Mouse (Mus musculus) hematopoietic stem cell, adult 5-6 weeks (primary cell): ENCODE data around the gene Mlycd. TPM values are rescaled to one million over a fixed set of nuclear protein-coding genes. Genes with fewer than 3 reads are reported as not detected.
"Not testable (repeated sequence)": the region's sequence is repeated elsewhere in the genome, so short reads cannot be mapped to it uniquely, and the experiment has no call there.

ENCODE experiments used
- ATAC-seq, 2 experiments: fragments of 125-278 bp in 1 of 2; replicated peaks in 1 of 2; 2 replicates each; pipeline ENCODE4 v1.8.0; 2016 to 2017; ENCODE audit warnings: inconsistent platforms in 2 of 2, mild to moderate bottlenecking in 2 of 2, moderate number of reproducible peaks in 2 of 2, low read depth in 1 of 2, moderate TSS enrichment in 1 of 2; ENCODE audit not compliant: low FRiP score in 2 of 2, poor library complexity in 2 of 2, severe bottlenecking in 2 of 2, insufficient read depth in 1 of 2, low TSS enrichment in 1 of 2
- total RNA-seq: library from RNA; stranded (forward); fragments of 172-1452, 232-1000 nt; gene quantifications from 2 replicates; pipeline ENCODE4 v1.2.3, GENCODE M21; 2017

Mlycd gene
- total RNA-seq: 4.1 and 10.1 TPM in 2 replicates

DNA sequence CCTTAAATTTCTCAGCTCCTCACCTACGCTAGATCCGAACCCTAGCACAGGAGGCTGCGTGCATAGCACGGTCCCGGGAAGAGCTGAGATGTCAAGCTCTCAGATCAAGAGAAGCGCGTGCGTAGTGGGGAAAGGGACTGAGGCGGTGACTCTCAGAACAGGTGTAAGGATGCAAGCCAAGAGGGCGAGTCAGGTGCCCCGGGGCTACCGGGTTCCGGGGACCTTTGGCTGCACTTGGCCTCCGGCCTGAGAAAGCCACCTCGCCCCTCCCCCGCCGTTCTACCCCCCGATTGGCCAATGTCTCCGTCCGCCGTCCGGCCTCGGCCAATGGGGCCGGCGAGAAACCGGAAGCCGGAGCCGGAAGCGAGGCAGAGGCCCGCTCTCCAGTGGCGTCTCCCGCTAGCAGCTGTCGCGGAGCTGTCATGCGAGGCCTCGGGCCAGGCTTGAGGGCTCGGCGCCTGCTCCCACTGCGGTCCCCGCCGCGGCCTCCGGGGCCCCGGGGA is at the start of gene Mlycd:
Gene Mlycd, plus strand, starts transcription at position 355 of the 503 bp plus-strand sequence.
- ATAC-seq: peak; percentile 83 to 95

DNA sequence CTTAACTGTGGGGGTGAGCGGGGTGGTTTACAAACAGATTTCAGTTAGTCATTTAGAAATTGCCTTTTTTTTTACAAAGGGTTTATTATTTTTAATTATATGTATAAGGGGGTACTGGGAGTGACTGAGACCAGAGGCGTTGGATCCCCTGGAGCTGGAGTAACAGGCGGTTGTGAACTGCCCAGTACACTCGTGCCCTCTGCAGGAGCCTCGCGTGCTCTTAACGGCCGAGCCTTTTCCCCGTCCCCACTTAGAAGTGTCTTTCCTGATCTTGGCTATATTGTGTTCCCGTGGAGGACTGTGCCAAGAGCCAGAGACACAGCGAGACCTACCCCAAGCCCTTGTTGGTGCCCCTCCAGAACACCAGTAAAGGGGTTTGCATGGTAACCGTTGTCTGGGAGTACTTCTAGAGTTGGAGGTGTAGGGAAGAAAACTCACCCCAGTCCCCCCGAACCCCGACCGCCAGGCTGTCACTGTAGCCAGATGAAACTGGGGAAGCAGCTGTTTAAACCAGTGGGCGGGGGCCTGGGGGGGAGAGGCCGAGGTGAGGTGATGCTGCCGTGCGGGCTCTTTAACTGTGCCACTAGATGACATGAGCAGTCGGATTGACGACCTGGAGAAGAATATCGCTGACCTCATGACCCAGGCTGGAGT is 49.5 kb upstream of the Mlycd start:
- ATAC-seq: no peak

- ATAC-seq: no peak
These were observed 49.0 kb upstream of the Mlycd start for GRCm38 (mm10) chr8:119345683-119346075.

GRCm38 (mm10) chr8:119351647-119352046 is 43.0 kb upstream of the Mlycd start:
- no peak for ATAC-seq

GRCm38 (mm10) chr8:119352977-119353658 is 41.6 kb upstream of the Mlycd start:
- ATAC-seq: peak; percentile 82 to 85

DNA sequence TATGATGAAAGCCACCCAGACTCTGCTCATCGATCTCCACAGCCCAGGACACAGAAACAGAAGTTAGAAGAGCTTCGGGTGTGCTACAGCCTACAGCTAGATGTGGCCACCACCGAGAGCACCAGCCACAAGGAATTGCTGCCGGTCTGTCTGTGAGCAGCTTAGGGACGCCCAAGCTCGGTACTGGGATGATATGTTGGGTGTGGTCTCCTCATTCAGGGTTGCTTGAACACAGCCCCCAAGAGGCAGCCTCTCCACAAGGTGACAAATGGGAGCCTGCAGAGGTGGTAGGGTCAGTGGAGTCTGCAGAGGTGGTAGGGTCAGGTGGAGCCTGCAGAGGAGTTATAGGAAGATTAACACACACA is 41.0 kb upstream of the Mlycd start:
- 0 out of 4 replicates have a peak, but pooled peaks of 1 of the 2 experiments have one; percentile 1 for ATAC-seq

- ATAC-seq: not testable (repeated sequence)
These were observed 38.0 kb upstream of the Mlycd start for GRCm38 (mm10) chr8:119356631-119357030.

DNA sequence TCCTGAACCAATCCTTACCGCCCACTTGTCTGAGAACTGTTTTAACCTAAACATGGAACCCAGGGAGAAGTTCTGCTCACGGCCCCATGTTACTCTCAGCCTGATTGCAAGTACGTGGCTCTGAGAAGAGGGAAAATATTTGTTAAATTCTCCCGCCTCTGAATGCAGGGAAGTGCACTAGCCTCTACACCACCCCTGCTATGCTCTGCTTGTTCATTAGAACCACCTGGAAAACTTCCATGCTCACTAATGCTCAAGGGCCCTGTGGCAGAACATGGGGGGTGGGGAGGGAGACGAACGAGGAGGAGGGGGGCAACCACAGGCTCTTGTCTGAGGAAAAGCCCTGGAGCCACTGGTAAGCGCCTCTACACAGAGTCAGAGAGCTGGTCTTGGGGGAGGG is 36.5 kb upstream of the Mlycd start:
- no peak for ATAC-seq

- peak; percentile 37 to 75; a peak in 2 of 4 replicates for ATAC-seq
These were observed 35.8 kb upstream of the Mlycd start for GRCm38 (mm10) chr8:119358836-119359235.

DNA sequence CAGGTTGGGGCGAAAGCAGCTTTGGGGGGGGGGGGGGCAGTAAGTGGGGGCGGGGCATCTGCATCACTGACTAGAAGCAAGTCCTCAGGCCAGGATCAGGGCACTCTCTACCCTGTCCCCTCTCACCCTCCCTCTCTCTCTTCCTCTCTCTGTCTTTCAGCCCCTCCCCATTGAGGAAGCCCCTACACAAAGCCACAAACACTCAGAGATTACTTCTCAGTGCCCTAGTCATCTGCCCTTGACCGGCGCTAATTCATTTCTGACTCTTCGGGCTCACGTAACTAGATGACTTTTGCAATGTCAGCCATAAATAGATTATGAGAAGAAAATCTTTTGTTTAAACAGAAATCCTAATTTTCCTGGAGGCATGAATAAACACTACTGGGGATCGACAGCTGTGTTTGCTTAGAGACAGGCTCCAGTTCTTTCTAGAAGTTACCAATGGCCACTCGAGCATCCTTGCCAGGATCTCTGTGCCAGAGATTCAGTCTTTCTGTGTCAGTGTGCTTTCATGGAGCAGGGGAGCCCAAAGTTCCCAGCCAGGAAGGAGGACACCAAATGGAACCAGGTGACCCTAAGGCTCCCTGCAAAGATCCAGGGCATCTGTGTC is 33.9 kb upstream of the Mlycd start:
- ATAC-seq: no peak

- not testable (repeated sequence) for ATAC-seq
These were observed 20.0 kb upstream of the Mlycd start for GRCm38 (mm10) chr8:119374716-119375115.

GRCm38 (mm10) chr8:119378476-119378875 is 16.2 kb upstream of the Mlycd start:
- ATAC-seq: no peak

DNA sequence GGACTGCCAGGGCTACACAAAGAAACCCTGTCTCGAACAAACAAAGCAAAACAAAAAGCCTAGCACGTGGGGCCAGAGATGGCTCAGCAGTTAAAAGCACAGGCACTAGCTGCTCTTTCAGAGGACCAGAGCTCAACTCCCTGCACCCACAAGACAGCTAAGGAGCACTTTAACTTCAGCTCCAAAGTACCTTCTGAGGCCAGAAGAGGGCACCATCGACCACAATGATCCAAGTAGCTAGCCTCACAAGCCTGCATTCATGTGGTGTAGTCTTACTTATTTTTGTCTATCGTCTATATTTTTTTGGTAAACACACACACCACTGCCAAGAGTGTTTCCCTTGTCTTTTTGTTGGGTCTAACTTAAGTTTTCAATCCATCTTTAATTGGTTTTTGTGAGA is 14.1 kb upstream of the Mlycd start:
- ATAC-seq: peak; percentile 63 to 80

- peak; percentile 60 to 78; a peak in 3 of 4 replicates for ATAC-seq
These were observed 10.2 kb upstream of the Mlycd start for GRCm38 (mm10) chr8:119384478-119384877.

DNA sequence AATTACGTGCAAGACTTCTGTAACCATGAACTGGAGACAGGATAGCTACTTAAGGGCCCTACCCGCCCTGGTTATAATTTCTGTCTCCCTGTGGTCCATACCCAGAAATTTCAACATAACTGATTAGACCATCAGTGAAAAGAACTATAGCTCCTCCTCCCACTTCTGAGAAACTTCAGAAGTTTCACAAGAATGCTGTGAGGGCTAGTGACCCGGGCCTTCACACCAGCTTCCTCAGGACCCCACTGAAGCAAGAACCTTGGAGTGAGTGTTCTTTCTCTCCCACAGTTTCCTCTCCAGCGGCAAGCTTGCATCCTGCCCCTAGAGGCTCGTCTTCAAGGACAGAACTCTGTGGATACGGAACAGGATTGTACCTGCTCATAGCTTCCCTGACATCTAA is 8.8 kb upstream of the Mlycd start:
- ATAC-seq: peak in 1 of 2 experiments; percentile 36; a peak in 1 of 4 replicates

DNA sequence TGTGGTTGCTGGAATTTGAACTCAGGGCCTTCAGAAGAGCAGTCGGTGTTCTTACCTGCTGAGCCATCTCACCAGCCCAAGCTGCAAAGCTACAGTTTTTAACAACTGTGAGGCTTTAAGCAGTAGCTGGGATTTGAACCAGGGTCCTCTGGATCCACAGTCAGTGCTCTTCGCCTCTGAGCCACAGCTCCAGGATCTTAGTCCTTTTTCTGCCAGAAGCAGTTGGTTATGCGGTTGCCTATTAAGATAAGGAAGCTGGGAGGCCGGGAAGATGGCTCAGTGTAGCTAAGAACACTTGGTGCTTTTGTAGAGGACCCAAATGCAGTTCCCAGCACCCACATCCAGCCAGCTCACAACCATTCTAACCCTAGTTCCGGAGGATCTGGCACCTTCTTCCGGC is 7.7 kb upstream of the Mlycd start:
- no peak for ATAC-seq

GRCm38 (mm10) chr8:119394097-119394496 is 581 bp upstream of the Mlycd start:
- no peak for ATAC-seq
